Mouse (Mus musculus): ENCODE results near the gene Stum. TPM values are rescaled to one million over a fixed set of nuclear protein-coding genes. Genes with fewer than 3 reads are reported as not detected.

The Stum gene
- total RNA-seq, 2 experiments from 2014 or later: 294 to 316 TPM

- peak; percentile 51 to 66 for DNase-seq
These were observed 98.8 kb downstream of the Stum start for GRCm38 (mm10) chr1:180384486-180384885.

GRCm38 (mm10) chr1:180383884-180384283, 99.4 kb downstream of the Stum start:
- DNase-seq: no peak

Other genes starting within 250 kb of the Stum start
- gene Psen2, start 220.1 kb downstream of the Stum start, total RNA-seq (2021): 10 to 100 TPM; 18.8 to 21.0 TPM
- 10 to 100 TPM; 24.2 to 25.2 TPM for gene Itpkb, start 153.0 kb downstream of the Stum start, total RNA-seq (2021)
- 100 to 1,000 TPM; 131 to 151 TPM for gene Parp1, start 85.4 kb upstream of the Stum start, total RNA-seq (2021)
- 1 to 10 TPM; 4.8 to 4.9 TPM for gene Lin9, start 157.6 kb upstream of the Stum start, total RNA-seq (2021)
- not detected for gene Mixl1, start 213.5 kb upstream of the Stum start, total RNA-seq (2021)
- gene Acbd3, start 242.5 kb upstream of the Stum start, total RNA-seq (2021): 10 to 100 TPM; 34.6 to 35.3 TPM